Mouse (Mus musculus): Measurements from ENCODE around the gene Asb10.
"Not testable (repeated sequence)": the region's sequence is repeated elsewhere in the genome, so short reads cannot be mapped to it uniquely, and the experiment has no call there.

Gene Asb10

GRCm38 (mm10) chr5:24540387-24541143, at the start of gene Asb10:
Gene Asb10, minus strand, starts transcription at chr5:24540978.
- peak; percentile 45 for DNase-seq

GRCm38 (mm10) chr5:24589511-24590500, 49.0 kb upstream of the Asb10 start:
- no peak for DNase-seq

GRCm38 (mm10) chr5:24587200-24587577, 46.4 kb upstream of the Asb10 start:
- peak; percentile 78 for DNase-seq

GRCm38 (mm10) chr5:24586547-24587199, 45.9 kb upstream of the Asb10 start, which contains the start of gene Chpf2:
Gene Chpf2, plus strand, starts transcription at chr5:24586741.
- DNase-seq, result peak; percentile 89

- DNase-seq, result no peak
Observed at GRCm38 (mm10) chr5:24586106-24586505, 45.3 kb upstream of the Asb10 start.

GRCm38 (mm10) chr5:24578109-24578963, 37.6 kb upstream of the Asb10 start:
- DNase-seq, result no peak

GRCm38 (mm10) chr5:24577183-24577929, 36.6 kb upstream of the Asb10 start, which contains the start of gene Abcf2:
Gene Abcf2, minus strand, starts transcription at chr5:24577467.
- peak; percentile 97 for DNase-seq

- DNase-seq, result peak; percentile 39
Observed at GRCm38 (mm10) chr5:24576801-24577182, 36.0 kb upstream of the Asb10 start.

GRCm38 (mm10) chr5:24575948-24576347, 35.2 kb upstream of the Asb10 start:
- no peak for DNase-seq

- DNase-seq, result no peak
Observed at GRCm38 (mm10) chr5:24556709-24557108, 15.9 kb upstream of the Asb10 start, which contains the start of gene 4931409K22Rik. Gene 4931409K22Rik, minus strand, starts transcription at chr5:24556809.

GRCm38 (mm10) chr5:24555335-24555734, 14.6 kb upstream of the Asb10 start:
- not testable (repeated sequence) for DNase-seq

- DNase-seq, result no peak
Observed at GRCm38 (mm10) chr5:24553621-24554244, 13.0 kb upstream of the Asb10 start.

- DNase-seq, result no peak
Observed at GRCm38 (mm10) chr5:24551317-24551688, 10.5 kb upstream of the Asb10 start.

GRCm38 (mm10) chr5:24550598-24551316, 10.0 kb upstream of the Asb10 start:
- DNase-seq, result peak; percentile 31

- no peak for DNase-seq
Observed at GRCm38 (mm10) chr5:24542643-24543042, 1.9 kb upstream of the Asb10 start.

- no peak for DNase-seq
Observed at GRCm38 (mm10) chr5:24541144-24541569, 379 bp upstream of the Asb10 start.

- no peak for DNase-seq
Observed at GRCm38 (mm10) chr5:24539571-24540296, 1.0 kb downstream of the Asb10 start.

- no peak for DNase-seq
Observed at GRCm38 (mm10) chr5:24537618-24538017, 3.2 kb downstream of the Asb10 start.

- no peak for DNase-seq
Observed at GRCm38 (mm10) chr5:24536511-24536910, 4.3 kb downstream of the Asb10 start.
